Mouse (Mus musculus): Measurements from ENCODE around the gene Atp1a1. TPM values are rescaled to one million over a fixed set of nuclear protein-coding genes. Genes with fewer than 3 reads are reported as not detected.

Gene Atp1a1
- polyA plus RNA-seq, 1 experiment from 2014 or later: 48.2 TPM

GRCm38 (mm10) chr3:101552621-101553620 lies 51.6 kb downstream of the Atp1a1 start:
- no peak for DNase-seq (ENCODE audit: extremely low spot score, low spot score)
- Histone ChIP-seq H3K4me1 (peaks cover 16% of the 10 kb centered on the region), H3K27ac (no peak overlapping the region), H3K27me3 (ENCODE audit: poor library complexity, severe bottlenecking) (no peaks in the 10 kb centered on the region), H3K4me3 (no peak overlapping the region), H3K9me3 (no peaks in the 10 kb centered on the region), H3K36me3 (replicated peaks) (no peaks in the 10 kb centered on the region)
- 88% methylated on average over 7 of the region's 7 CpGs for WGBS

GRCm38 (mm10) chr3:101551457-101552230 lies 52.8 kb downstream of the Atp1a1 start:
- WGBS: 69% methylated on average over 26 of the region's 26 CpGs
- Histone ChIP-seq H3K27ac (peak overlapping the region; percentile 66), H3K9me3 (no peaks in the 10 kb centered on the region), H3K36me3 (replicated peaks) (no peaks in the 10 kb centered on the region), H3K27me3 (ENCODE audit: poor library complexity, severe bottlenecking) (no peaks in the 10 kb centered on the region), H3K4me3 (no peak overlapping the region), H3K4me1 (peaks cover 16% of the 10 kb centered on the region)
- DNase-seq (ENCODE audit: extremely low spot score, low spot score): no peak

DNA sequence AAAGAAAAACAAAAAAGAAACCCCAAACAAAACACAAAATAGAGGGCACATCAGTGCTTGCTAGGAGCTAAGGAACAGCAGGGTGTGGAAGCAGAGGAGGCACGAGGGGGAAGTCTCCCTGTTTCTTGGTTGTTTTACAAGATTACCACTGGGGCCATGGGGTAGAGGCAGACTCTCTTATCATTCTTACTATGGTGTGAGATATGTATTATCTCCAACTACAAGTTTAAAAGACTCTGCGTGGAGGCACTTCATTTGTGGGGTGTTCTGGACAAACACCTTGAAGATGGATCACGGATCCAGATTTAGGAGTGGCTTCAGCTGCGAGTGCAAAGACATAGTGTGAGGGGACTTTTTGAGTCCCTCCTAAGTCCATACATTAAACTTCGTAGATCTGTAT lies 54.7 kb downstream of the Atp1a1 start:
- Histone ChIP-seq H3K9me3 (no peaks in the 10 kb centered on the region), H3K4me3 (no peak overlapping the region), H3K27ac (no peak overlapping the region), H3K4me1 (peaks cover 16% of the 10 kb centered on the region), H3K36me3 (replicated peaks) (no peaks in the 10 kb centered on the region), H3K27me3 (ENCODE audit: poor library complexity, severe bottlenecking) (no peaks in the 10 kb centered on the region)
- no peak for DNase-seq (ENCODE audit: extremely low spot score, low spot score)
- 89% methylated on average over 5 of the region's 5 CpGs for WGBS

DNA sequence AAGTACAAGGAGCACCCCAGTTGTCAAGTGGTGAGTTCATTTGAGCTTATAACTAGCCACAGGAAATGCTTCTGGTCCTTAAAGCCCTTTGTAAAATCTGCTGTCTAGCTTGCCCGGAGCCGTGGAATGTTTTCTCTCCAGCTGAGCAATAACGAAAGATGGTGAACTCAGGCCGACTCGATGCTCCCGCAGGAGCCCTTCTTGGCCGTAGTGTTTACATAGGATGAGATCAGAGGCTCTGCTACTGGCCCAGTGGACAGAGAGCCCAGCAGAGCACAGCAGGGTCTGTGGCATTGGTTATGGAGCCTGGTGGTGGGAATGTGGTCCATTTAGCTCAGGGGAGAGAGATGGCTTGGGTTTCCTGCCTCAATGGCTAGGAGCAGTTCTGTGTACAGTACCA lies 60.4 kb downstream of the Atp1a1 start:
- 68% methylated on average over 7 of the region's 7 CpGs for WGBS
- H3K27me3 ChIP-seq (ENCODE audit: poor library complexity, severe bottlenecking): no peaks in the 10 kb centered on the region
- DNase-seq (ENCODE audit: extremely low spot score, low spot score): no peak

DNA sequence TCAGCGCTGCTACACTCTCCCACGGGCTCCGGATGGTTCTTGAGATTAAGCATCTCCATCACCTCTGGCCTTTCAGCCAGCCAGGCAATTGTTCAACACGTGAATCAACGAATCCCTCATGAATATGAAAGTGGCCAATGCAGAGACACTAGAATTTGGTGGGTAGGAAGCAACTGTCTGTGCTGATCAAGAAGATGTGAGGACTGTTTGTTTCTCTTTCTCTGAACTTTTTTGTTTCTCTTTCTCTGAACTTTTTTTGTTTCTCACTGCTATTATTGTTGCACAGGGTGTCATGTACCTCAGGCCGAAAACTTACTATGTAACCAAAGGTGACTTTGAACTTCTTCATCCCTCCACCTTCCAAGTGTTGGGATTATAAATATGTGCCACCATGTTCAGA lies 62.9 kb downstream of the Atp1a1 start:
- Histone ChIP-seq H3K36me3 (replicated peaks) (no peaks in the 10 kb centered on the region), H3K27ac (no peak overlapping the region; the same call in 1 of the 2 replicates), H3K4me1 (peaks cover 15% of the 10 kb centered on the region), H3K9me3 (no peaks in the 10 kb centered on the region), H3K27me3 (ENCODE audit: poor library complexity, severe bottlenecking) (no peaks in the 10 kb centered on the region), H3K4me3 (no peak overlapping the region)
- DNase-seq (ENCODE audit: extremely low spot score, low spot score): no peak
- 76% methylated on average over 6 of the region's 6 CpGs for WGBS

More for the DNA sequence above, 60.4 kb downstream of the Atp1a1 start:
- Histone ChIP-seq H3K9me3 (no peaks in the 10 kb centered on the region), H3K36me3 (replicated peaks) (no peaks in the 10 kb centered on the region), H3K4me3 (no peak overlapping the region), H3K4me1 (peaks cover 15% of the 10 kb centered on the region), H3K27ac (0 out of 2 replicates have a peak overlapping the region, but pooled peaks have one; percentile 48)

GRCm38 (mm10) chr3:101540568-101540967 lies 63.9 kb downstream of the Atp1a1 start:
- WGBS: 85% methylated on average over 4 of the region's 4 CpGs
- DNase-seq (ENCODE audit: extremely low spot score, low spot score): no peak
- H3K27me3 ChIP-seq (ENCODE audit: poor library complexity, severe bottlenecking): no peaks in the 10 kb centered on the region
- no peak overlapping the region for H3K4me3 ChIP-seq
- no peak overlapping the region for H3K27ac ChIP-seq
- H3K9me3 ChIP-seq: no peaks in the 10 kb centered on the region
- H3K4me1 ChIP-seq: peaks cover 15% of the 10 kb centered on the region
- no peaks in the 10 kb centered on the region for H3K36me3 ChIP-seq (replicated peaks)

GRCm38 (mm10) chr3:101536322-101536721 lies 68.2 kb downstream of the Atp1a1 start:
- no peak for DNase-seq (ENCODE audit: extremely low spot score, low spot score)
- Histone ChIP-seq H3K4me1 (peaks cover 16% of the 10 kb centered on the region), H3K36me3 (replicated peaks) (no peaks in the 10 kb centered on the region), H3K9me3 (no peaks in the 10 kb centered on the region), H3K27ac (no peak overlapping the region), H3K27me3 (ENCODE audit: poor library complexity, severe bottlenecking) (no peaks in the 10 kb centered on the region), H3K4me3 (no peak overlapping the region)
- 94% methylated on average over 7 of the region's 7 CpGs for WGBS

DNA sequence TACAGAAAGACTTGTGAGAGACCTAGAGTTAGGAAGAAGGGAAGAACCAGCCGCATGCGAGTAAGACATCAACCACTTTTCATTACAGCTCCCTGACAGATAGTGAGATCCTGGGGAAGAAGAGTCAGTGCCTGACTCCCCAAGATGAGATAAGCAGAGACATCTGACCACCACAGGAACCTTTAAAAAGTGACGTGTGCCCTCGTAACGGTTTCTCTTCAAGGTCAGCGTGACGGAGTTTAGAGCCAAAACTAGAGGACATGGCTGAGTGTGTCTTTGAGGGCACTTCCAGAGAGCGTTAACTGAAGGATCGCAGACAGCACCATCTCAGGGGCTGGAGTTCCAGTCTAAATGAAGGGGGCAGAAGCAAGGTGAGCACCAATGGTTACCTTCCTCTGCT lies 70.2 kb downstream of the Atp1a1 start:
- Histone ChIP-seq H3K36me3 (replicated peaks) (no peaks in the 10 kb centered on the region), H3K4me1 (peaks cover 18% of the 10 kb centered on the region), H3K9me3 (no peaks in the 10 kb centered on the region), H3K27ac (no peak overlapping the region), H3K4me3 (no peak overlapping the region), H3K27me3 (ENCODE audit: poor library complexity, severe bottlenecking) (no peaks in the 10 kb centered on the region)
- 94% methylated on average over 9 of the region's 9 CpGs for WGBS
- DNase-seq (ENCODE audit: extremely low spot score, low spot score): no peak

- Histone ChIP-seq H3K4me3 (no peak overlapping the region), H3K9me3 (no peaks in the 10 kb centered on the region), H3K36me3 (replicated peaks) (no peaks in the 10 kb centered on the region), H3K27ac (no peak overlapping the region), H3K27me3 (ENCODE audit: poor library complexity, severe bottlenecking) (0 out of 2 replicates have a peak, but pooled peaks cover 2% of the 10 kb centered on the region), H3K4me1 (peaks cover 27% of the 10 kb centered on the region)
- no peak for DNase-seq (ENCODE audit: extremely low spot score, low spot score)
- 83% methylated on average over 2 of the region's 2 CpGs for WGBS
Observed at GRCm38 (mm10) chr3:101533373-101533772, 71.1 kb downstream of the Atp1a1 start.

DNA sequence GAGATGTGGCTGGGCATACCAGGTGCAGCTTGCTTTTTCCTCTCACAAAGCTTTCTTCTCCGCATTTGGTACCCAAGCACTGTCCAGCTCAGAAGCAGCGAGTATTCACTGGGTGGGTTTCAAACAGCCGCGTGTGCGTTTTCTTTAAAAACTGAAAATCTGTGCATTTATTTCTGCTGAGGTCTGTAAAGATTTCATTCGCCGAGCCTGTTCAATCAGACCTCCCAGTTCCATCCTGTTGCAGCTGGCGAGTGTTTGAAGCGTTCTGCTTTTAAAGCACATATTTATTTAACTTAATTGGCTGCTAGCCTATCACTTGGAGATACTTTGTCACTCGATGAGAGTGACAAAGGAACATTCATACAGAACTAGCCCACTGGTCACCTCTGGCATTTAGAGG lies 73.6 kb downstream of the Atp1a1 start:
- no peak overlapping the region for H3K4me3 ChIP-seq
- peaks cover 31% of the 10 kb centered on the region for H3K4me1 ChIP-seq
- no peak overlapping the region for H3K27ac ChIP-seq
- H3K9me3 ChIP-seq: no peaks in the 10 kb centered on the region
- no peaks in the 10 kb centered on the region for H3K36me3 ChIP-seq (replicated peaks)
- no peak for DNase-seq (ENCODE audit: extremely low spot score, low spot score)
- WGBS: 76% methylated on average over 10 of the region's 10 CpGs
- 0 out of 2 replicates have a peak, but pooled peaks cover 7% of the 10 kb centered on the region for H3K27me3 ChIP-seq (ENCODE audit: poor library complexity, severe bottlenecking)

DNA sequence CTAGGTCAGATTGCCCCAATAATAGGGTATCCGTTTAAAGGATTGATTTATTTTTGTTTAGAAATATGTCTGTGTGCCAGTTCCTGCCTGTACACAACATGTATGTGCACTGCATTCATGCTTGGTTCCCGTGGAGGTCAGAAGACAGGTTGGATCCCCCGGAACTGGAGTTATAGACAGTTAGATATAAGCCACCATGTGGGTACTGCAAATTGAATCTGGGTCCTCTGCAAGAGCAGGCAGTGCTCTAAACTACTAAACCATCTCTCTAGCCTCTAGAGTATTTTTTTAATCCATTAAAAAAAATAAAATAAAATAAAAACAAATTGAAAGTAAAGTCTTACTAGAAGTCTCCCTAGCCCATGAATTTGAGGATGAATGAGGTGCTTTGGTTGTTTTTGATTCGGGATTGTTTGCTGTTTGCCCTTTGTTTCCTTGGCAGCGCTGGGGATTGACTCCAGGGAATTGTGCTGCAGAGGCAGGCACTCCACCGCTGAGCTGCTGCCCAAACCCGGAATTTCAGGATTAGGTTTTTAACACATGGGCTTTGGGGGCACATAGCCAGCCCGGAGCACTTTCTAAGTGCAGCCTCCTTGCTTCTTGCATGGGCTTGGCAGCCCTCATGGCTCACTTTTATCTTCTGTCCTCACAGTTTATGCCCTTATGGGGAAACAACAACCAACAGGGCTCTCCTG lies 75.4 kb downstream of the Atp1a1 start:
- DNase-seq (ENCODE audit: extremely low spot score, low spot score): no peak
- Histone ChIP-seq H3K36me3 (replicated peaks) (no peaks in the 10 kb centered on the region), H3K4me3 (no peak overlapping the region), H3K9me3 (no peaks in the 10 kb centered on the region), H3K27ac (no peak overlapping the region), H3K4me1 (peaks cover 31% of the 10 kb centered on the region), H3K27me3 (ENCODE audit: poor library complexity, severe bottlenecking) (0 out of 2 replicates have a peak, but pooled peaks cover 7% of the 10 kb centered on the region)
- WGBS: 28% methylated on average over 8 of the region's 8 CpGs

- Histone ChIP-seq H3K36me3 (replicated peaks) (no peaks in the 10 kb centered on the region), H3K4me1 (peaks cover 31% of the 10 kb centered on the region)
- WGBS: 51% methylated on average over 6 of the region's 8 CpGs
Observed at GRCm38 (mm10) chr3:101528157-101528899, 76.2 kb downstream of the Atp1a1 start.

More at GRCm38 (mm10) chr3:101528157-101528899, 76.2 kb downstream of the Atp1a1 start:
- DNase-seq (ENCODE audit: extremely low spot score, low spot score): no peak
- no peak overlapping the region for H3K4me3 ChIP-seq
- H3K27me3 ChIP-seq (ENCODE audit: poor library complexity, severe bottlenecking): 0 out of 2 replicates have a peak, but pooled peaks cover 7% of the 10 kb centered on the region
- H3K27ac ChIP-seq: peak overlapping the region; percentile 58; the same call in 1 of the 2 replicates
- H3K9me3 ChIP-seq: no peaks in the 10 kb centered on the region
